Mouse (Mus musculus): ENCODE results near the gene Antxr1. TPM values are rescaled to one million over a fixed set of nuclear protein-coding genes. Genes with fewer than 3 reads are reported as not detected.

Gene Antxr1
- total and polyA plus RNA-seq, 3 experiments, result 4.8 to 8.5 (median 6.5) TPM

GRCm38 (mm10) chr6:87302746-87303145 is 32.9 kb downstream of the Antxr1 start:
- H3K27me3 ChIP-seq (ENCODE audit: control insufficient read depth, insufficient read depth, low read length), result no peaks in the 10 kb centered on the region
- H3K9ac ChIP-seq (ENCODE audit: low read depth, low read length), result no peak overlapping the region
- H3K4me3 ChIP-seq, result no peak overlapping the region
- no peaks in the 10 kb centered on the region for H3K36me3 ChIP-seq (ENCODE audit: control insufficient read depth, insufficient read depth, low read length)
- WGBS, result 80% methylated on average over 5 of the region's 5 CpGs
- no peak overlapping the region for H3K27ac ChIP-seq
- no peaks in the 10 kb centered on the region for H3K4me1 ChIP-seq (ENCODE audit: control insufficient read depth, insufficient read depth, low read length)
- DNase-seq, result no peak
- H3K79me2 ChIP-seq (replicated peaks; ENCODE audit: control insufficient read depth, insufficient read depth, low read length), result no peaks in the 10 kb centered on the region
- intact Hi-C loops (cut with DNase I), result no loop called here
- no peak for TF ChIP-seq POLR2A (IDR thresholded peaks at IDR 0.05; ENCODE audit: insufficient read depth, low read depth, low read length)
- TF ChIP-seq EP300 (IDR thresholded peaks at IDR 0.05; ENCODE audit: insufficient read depth, low read depth, low read length), result no peak
- TF ChIP-seq CTCF (IDR thresholded peaks at IDR 0.05), result no peak

- H3K4me1 ChIP-seq (ENCODE audit: control insufficient read depth, insufficient read depth, low read length), result no peaks in the 10 kb centered on the region
- H3K27ac ChIP-seq, result no peak overlapping the region
- WGBS, result 63% methylated on average over 4 of the region's 4 CpGs
- DNase-seq, result no peak
- H3K4me3 ChIP-seq, result no peak overlapping the region
- H3K79me2 ChIP-seq (replicated peaks; ENCODE audit: control insufficient read depth, insufficient read depth, low read length), result no peaks in the 10 kb centered on the region
- TF ChIP-seq POLR2A (IDR thresholded peaks at IDR 0.05; ENCODE audit: insufficient read depth, low read depth, low read length), result no peak
- intact Hi-C loops (cut with DNase I), result no loop called here
- no peaks in the 10 kb centered on the region for H3K27me3 ChIP-seq (ENCODE audit: control insufficient read depth, insufficient read depth, low read length)
- H3K9ac ChIP-seq (ENCODE audit: low read depth, low read length), result no peak overlapping the region
- no peaks in the 10 kb centered on the region for H3K36me3 ChIP-seq (ENCODE audit: control insufficient read depth, insufficient read depth, low read length)
These were observed 33.6 kb downstream of the Antxr1 start for GRCm38 (mm10) chr6:87301991-87302390.

GRCm38 (mm10) chr6:87294904-87295303 is 40.7 kb downstream of the Antxr1 start:
- TF ChIP-seq CTCF (IDR thresholded peaks at IDR 0.05) (no peak), POLR2A (IDR thresholded peaks at IDR 0.05; ENCODE audit: insufficient read depth, low read depth, low read length) (no peak), EP300 (IDR thresholded peaks at IDR 0.05; ENCODE audit: insufficient read depth, low read depth, low read length) (no peak)
- Histone ChIP-seq H3K36me3 (ENCODE audit: control insufficient read depth, insufficient read depth, low read length) (no peaks in the 10 kb centered on the region), H3K27ac (no peak overlapping the region), H3K79me2 (replicated peaks; ENCODE audit: control insufficient read depth, insufficient read depth, low read length) (no peaks in the 10 kb centered on the region), H3K27me3 (ENCODE audit: control insufficient read depth, insufficient read depth, low read length) (no peaks in the 10 kb centered on the region), H3K9ac (ENCODE audit: low read depth, low read length) (no peak overlapping the region), H3K4me3 (no peak overlapping the region), H3K4me1 (ENCODE audit: control insufficient read depth, insufficient read depth, low read length) (peaks cover 3% of the 10 kb centered on the region; the same call in 1 of the 2 replicates)
- WGBS, result 64% methylated on average over 3 of the region's 3 CpGs
- intact Hi-C loops (cut with DNase I), result no loop called here
- no peak for DNase-seq

DNA sequence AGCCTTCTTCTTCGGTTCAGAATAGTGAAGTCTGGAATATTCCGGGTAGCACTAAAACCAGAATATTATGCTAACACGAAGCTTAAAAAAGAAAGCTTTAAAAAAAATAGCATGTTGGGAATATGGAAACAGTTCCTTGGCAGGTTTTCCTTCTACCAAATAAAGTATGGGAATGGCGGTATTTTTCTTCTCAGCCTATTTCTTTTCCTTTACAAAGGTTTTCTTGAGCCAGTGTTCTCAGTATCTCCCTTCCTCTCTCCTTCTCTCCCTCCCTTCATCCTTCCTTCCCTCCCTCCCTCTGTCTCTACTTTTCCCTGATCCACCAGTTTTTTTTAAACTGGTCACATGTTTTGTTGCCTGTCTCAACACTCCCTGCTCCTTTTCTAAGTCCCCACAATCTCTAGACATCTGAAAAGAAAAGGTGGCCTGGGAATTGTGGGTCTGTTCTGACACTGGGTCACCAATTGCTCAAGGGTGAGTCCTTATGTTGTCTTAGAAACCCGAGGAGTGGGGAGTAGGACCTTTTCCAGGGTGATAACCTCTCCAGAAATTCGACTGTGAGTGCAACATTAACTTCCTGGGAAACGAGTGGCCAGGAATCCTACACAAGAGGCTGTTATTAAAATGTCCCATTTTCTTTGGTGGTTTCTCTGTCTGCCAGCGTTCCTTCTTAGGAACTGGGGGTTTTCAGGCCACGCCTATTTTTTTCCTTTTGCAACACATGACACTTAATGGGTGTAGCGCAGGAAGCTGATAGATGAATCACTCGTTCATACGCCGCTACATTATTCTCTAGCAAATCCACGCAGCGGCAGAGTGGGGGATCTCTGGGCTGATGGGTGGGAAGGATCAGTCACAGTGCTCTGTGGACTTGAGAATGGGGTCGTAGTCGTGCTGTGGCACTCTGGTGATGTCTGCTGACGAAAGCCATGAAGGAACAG is 42.4 kb downstream of the Antxr1 start:
- no peak for DNase-seq
- Histone ChIP-seq H3K4me1 (ENCODE audit: control insufficient read depth, insufficient read depth, low read length) (peaks cover 3% of the 10 kb centered on the region; the same call in 1 of the 2 replicates), H3K27me3 (ENCODE audit: control insufficient read depth, insufficient read depth, low read length) (no peaks in the 10 kb centered on the region), H3K9ac (ENCODE audit: low read depth, low read length) (no peak overlapping the region), H3K27ac (peak overlapping the region; percentile 31; the same call in 1 of the 2 replicates), H3K4me3 (no peak overlapping the region), H3K79me2 (replicated peaks; ENCODE audit: control insufficient read depth, insufficient read depth, low read length) (no peaks in the 10 kb centered on the region), H3K36me3 (ENCODE audit: control insufficient read depth, insufficient read depth, low read length) (no peaks in the 10 kb centered on the region)
- WGBS, result 69% methylated on average over 18 of the region's 18 CpGs
- intact Hi-C loops (cut with DNase I), result no loop called here
- TF ChIP-seq CTCF (IDR thresholded peaks at IDR 0.05) (no peak), EP300 (IDR thresholded peaks at IDR 0.05; ENCODE audit: insufficient read depth, low read depth, low read length) (no peak), POLR2A (IDR thresholded peaks at IDR 0.05; ENCODE audit: insufficient read depth, low read depth, low read length) (no peak)

DNA sequence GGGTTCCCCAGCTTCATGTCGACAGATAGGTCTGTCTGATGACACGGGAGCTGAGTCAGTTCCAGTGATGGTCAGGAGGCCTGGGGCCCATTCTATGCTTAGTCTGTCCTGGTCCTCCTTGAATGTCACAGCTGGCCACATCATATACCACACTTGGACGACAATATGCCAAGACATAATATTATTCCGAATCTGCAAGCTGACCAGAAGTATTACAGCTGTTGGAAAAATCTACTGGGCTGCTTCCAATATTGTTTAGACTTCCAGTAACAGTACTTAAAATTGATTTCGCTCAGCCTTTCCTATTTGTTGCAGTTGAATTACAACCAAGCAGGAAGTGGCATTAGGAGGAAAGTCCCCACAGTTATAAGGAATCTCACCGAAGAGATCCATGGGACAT is 48.4 kb downstream of the Antxr1 start:
- no peak overlapping the region for H3K27ac ChIP-seq
- intact Hi-C loops (cut with DNase I), result no loop called here
- H3K4me3 ChIP-seq, result no peak overlapping the region
- H3K9ac ChIP-seq (ENCODE audit: low read depth, low read length), result no peak overlapping the region
- TF ChIP-seq POLR2A (IDR thresholded peaks at IDR 0.05; ENCODE audit: insufficient read depth, low read depth, low read length) (no peak), EP300 (IDR thresholded peaks at IDR 0.05; ENCODE audit: insufficient read depth, low read depth, low read length) (no peak)
- H3K79me2 ChIP-seq (replicated peaks; ENCODE audit: control insufficient read depth, insufficient read depth, low read length), result no peaks in the 10 kb centered on the region
- no peaks in the 10 kb centered on the region for H3K27me3 ChIP-seq (ENCODE audit: control insufficient read depth, insufficient read depth, low read length)
- H3K4me1 ChIP-seq (ENCODE audit: control insufficient read depth, insufficient read depth, low read length), result no peaks in the 10 kb centered on the region
- WGBS, result 63% methylated on average over 6 of the region's 6 CpGs
- H3K36me3 ChIP-seq (ENCODE audit: control insufficient read depth, insufficient read depth, low read length), result no peaks in the 10 kb centered on the region
- DNase-seq, result no peak

- no peak for DNase-seq
- Histone ChIP-seq H3K9ac (ENCODE audit: low read depth, low read length) (no peak overlapping the region), H3K4me1 (ENCODE audit: control insufficient read depth, insufficient read depth, low read length) (no peaks in the 10 kb centered on the region), H3K27ac (no peak overlapping the region), H3K27me3 (ENCODE audit: control insufficient read depth, insufficient read depth, low read length) (no peaks in the 10 kb centered on the region), H3K36me3 (ENCODE audit: control insufficient read depth, insufficient read depth, low read length) (no peaks in the 10 kb centered on the region), H3K4me3 (no peak overlapping the region), H3K79me2 (replicated peaks; ENCODE audit: control insufficient read depth, insufficient read depth, low read length) (no peaks in the 10 kb centered on the region)
- 71% methylated on average over 7 of the region's 7 CpGs for WGBS
- TF ChIP-seq POLR2A (IDR thresholded peaks at IDR 0.05; ENCODE audit: insufficient read depth, low read depth, low read length) (no peak), EP300 (IDR thresholded peaks at IDR 0.05; ENCODE audit: insufficient read depth, low read depth, low read length) (no peak), CTCF (IDR thresholded peaks at IDR 0.05) (no peak)
- intact Hi-C loops (cut with DNase I), result no loop called here
These were observed 50.3 kb downstream of the Antxr1 start for GRCm38 (mm10) chr6:87285365-87285749.
